Mouse (Mus musculus) testis, adult 2 months (tissue): ENCODE results near the gene Ankmy2. TPM values are rescaled to one million over a fixed set of nuclear protein-coding genes. Genes with fewer than 3 reads are reported as not detected.

ENCODE experiments used
- H3K27ac ChIP-seq: fragments of 200-500 bp; 2 replicates; pipeline ENCODE4 v1.5.1; 2012; ENCODE audit warnings: low read depth, low read length; ENCODE audit not compliant: control insufficient read depth, insufficient read depth
- H3K27me3 ChIP-seq: fragments of 200-500 bp; 2 replicates; pipeline ENCODE4 v1.6.1; 2012; ENCODE audit warnings: mild to moderate bottlenecking, low read length, moderate library complexity; ENCODE audit not compliant: control insufficient read depth, insufficient read depth
- H3K36me3 ChIP-seq: fragments of 200-500 bp; 2 replicates; pipeline ENCODE4 v1.6.1; 2012; ENCODE audit warnings: mild to moderate bottlenecking, low read length; ENCODE audit not compliant: control insufficient read depth, insufficient read depth
- H3K4me1 ChIP-seq: fragments of 200-500 bp; 2 replicates; pipeline ENCODE4 v1.6.1; 2012; ENCODE audit warnings: low read length; ENCODE audit not compliant: control insufficient read depth, insufficient read depth
- H3K4me3 ChIP-seq: fragments of 200-500 bp; 2 replicates; pipeline ENCODE4 v1.5.1; 2012; ENCODE audit warnings: low read depth, mild to moderate bottlenecking, low read length, moderate library complexity, mixed read lengths; ENCODE audit not compliant: control insufficient read depth
- CTCF ChIP-seq: fragments of 200-500 bp; IDR thresholded peaks from 2 replicates; pipeline ENCODE4 v1.5.1; 2012; ENCODE audit warnings: low read depth, mild to moderate bottlenecking, inconsistent platforms, low read length, moderate library complexity; ENCODE audit not compliant: control insufficient read depth, insufficient read depth, insufficient replicate concordance
- POLR2A ChIP-seq: fragments of 200-500 bp; IDR thresholded peaks from 2 replicates; pipeline ENCODE4 v1.6.1; 2012; ENCODE audit warnings: low read depth, mild to moderate bottlenecking, inconsistent platforms, low read length, moderate library complexity; ENCODE audit not compliant: control insufficient read depth
- polyA plus RNA-seq: library from polyadenylated mRNA; depleted of rRNA; stranded (reverse); fragments of >200 nt; gene quantifications from 2 replicates; pipeline ENCODE4 v1.2.3, GENCODE M21; 2012; rRNA removed

Ankmy2 gene
- 1.3 and 1.4 TPM in 2 replicates for polyA plus RNA-seq

DNA sequence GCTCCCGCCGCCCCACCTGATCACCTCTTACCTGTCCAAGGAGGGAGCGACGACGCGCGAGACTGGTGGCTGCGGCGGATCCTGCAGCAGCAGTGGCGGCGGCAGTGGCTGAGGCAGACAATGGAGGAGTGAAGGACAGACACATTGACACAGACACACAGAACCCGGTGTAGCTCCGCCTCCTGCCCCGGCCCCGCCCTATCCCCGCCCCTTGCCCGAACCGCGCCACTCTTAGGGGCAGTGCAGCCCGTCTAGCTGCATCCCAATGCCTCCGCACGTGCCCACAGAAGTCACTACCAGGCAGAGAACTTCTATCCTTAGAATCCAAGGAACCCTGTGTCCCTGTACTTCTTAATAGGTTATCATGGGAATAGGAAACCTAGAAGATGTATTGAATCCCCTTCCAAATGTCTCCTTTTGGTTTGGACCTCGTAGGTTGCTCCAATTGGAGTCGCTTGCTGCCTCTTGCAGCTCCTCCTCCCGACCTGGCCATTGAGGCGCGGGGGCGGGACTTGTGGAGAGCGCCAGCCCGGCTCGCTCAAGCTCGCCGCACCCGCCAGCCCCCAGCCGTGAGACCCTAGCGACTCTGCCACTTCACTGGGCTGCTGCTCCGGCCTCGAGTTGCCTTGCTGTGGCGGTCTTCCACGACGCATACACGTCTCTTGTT is at the start of gene Ankmy2:
Gene Ankmy2, plus strand, starts transcription at position 478 of the 667 bp plus-strand sequence.
- Histone ChIP-seq H3K27ac (peak within 1 kb of the TSS; percentile 83), H3K36me3 (no peaks in the 10 kb centered on the region), H3K27me3 (no peaks in the 10 kb centered on the region), H3K4me1 (peaks cover 15% of the 10 kb centered on the region), H3K4me3 (peak within 1 kb of the TSS; percentile 73)
- TF ChIP-seq CTCF: no peak
- peak; percentile 79; the same call in 1 of the 2 replicates for TF ChIP-seq POLR2A

DNA sequence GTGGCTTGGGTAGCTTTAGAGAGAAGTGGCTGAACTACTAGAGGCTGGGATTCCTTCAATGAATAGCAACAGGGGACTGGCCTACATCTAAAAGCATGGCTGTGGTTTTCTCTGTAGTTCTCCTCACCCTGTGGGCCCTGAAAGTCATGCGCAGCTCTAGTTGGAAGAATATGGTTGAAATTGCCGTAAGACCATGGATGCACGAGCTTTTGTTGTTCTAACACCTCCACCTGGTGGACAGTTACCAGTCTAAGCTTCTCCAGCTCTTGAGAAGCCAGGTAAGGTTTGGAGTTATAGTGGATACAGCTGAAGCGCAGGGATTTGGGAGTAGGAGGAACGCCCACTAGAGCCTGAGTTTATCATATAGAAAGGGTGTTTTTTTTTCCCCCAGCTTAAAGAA is 48.5 kb upstream of the Ankmy2 start:
- H3K4me1 ChIP-seq: no peaks in the 10 kb centered on the region
- no peaks in the 10 kb centered on the region for H3K27me3 ChIP-seq
- H3K36me3 ChIP-seq: no peaks in the 10 kb centered on the region
- H3K27ac ChIP-seq: no peak overlapping the region
- no peak overlapping the region for H3K4me3 ChIP-seq
- no peak for TF ChIP-seq CTCF
- TF ChIP-seq POLR2A: no peak

DNA sequence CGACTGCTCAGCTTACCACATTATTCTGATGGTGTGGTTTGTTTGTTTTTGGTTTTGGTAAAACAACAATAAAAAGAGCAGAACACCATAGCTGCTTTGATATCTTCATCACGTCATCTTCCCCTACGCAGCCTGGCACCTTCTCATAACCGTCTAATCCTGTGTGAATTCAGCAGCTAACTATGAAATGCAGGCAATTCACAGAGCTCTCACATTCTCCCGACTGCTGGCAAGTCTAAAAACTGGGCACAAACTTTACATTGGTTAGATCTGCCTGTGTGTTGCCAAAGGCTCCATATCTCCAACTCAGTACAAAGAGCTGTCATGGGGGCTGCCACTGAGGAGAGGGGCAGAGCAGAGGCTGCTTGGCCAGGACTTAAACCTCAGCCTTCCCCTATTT is 46.5 kb upstream of the Ankmy2 start:
- no peak for TF ChIP-seq POLR2A
- no peak for TF ChIP-seq CTCF
- Histone ChIP-seq H3K27me3 (no peaks in the 10 kb centered on the region), H3K4me1 (no peaks in the 10 kb centered on the region), H3K36me3 (no peaks in the 10 kb centered on the region), H3K4me3 (no peak overlapping the region), H3K27ac (no peak overlapping the region)

DNA sequence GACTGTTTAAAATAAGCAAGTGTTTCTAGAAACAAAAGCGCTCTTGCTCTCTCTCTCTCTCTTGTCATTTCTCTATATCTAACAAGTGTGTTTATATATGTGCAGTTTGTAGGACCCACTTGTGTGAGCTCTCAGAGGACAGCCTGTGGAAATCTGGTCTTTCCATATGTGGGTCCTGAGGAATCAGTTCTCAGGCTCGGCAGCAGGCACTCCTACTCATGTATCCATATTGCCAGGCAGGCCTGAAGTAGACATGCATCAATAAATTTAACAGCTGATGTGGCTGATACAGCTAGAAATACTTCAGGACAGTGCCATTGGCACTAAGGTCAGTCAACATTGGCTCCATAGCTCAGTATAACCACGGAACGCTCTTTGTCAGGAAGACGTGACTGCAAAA is 45.8 kb upstream of the Ankmy2 start:
- no peak for TF ChIP-seq POLR2A
- no peak for TF ChIP-seq CTCF
- Histone ChIP-seq H3K4me1 (no peaks in the 10 kb centered on the region), H3K36me3 (no peaks in the 10 kb centered on the region)

DNA sequence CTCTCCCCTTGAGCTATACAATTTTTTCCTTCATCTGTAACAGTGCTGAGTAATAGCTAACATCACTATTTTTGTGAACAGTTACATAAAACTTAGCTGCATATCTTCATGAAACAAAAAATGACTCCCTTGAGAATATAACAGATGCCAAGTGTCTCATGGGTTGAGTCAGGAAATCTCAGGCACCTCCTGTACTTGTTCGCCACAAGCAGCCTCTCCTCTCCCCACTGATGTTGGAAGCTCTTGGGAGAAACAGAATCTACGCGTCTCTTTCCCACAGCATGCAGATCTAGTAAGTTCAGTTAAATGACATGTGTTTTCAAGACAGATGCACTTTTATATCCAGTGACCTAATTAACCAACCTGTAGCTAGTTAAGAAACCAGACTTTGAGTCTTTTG is 44.8 kb upstream of the Ankmy2 start:
- TF ChIP-seq POLR2A (no peak), CTCF (no peak)
- Histone ChIP-seq H3K4me1 (no peaks in the 10 kb centered on the region), H3K36me3 (no peaks in the 10 kb centered on the region), H3K27ac (no peak overlapping the region), H3K4me3 (no peak overlapping the region), H3K27me3 (no peaks in the 10 kb centered on the region)

More for the DNA sequence above, 45.8 kb upstream of the Ankmy2 start:
- H3K27ac ChIP-seq: no peak overlapping the region
- H3K4me3 ChIP-seq: no peak overlapping the region
- no peaks in the 10 kb centered on the region for H3K27me3 ChIP-seq

DNA sequence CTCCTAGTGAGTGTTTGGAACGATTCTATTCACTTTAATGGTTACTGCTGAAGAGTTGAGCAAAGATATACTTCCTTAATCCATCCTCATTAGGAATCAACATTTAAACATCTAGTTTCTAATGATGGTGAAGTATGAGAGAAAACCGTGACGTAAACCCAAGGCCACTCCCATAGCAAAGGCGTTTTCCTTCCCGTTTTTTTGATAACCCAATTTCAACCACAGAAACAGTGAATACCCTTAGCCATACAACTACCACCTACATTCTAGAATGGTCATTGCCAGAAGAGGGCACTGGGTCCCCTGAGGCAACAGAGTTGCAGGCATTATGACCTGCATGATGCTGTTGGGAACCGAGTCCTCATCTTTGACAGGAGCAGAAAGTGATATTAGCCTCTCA is 39.8 kb upstream of the Ankmy2 start:
- no peaks in the 10 kb centered on the region for H3K36me3 ChIP-seq
- H3K27ac ChIP-seq: no peak overlapping the region
- no peaks in the 10 kb centered on the region for H3K27me3 ChIP-seq
- H3K4me1 ChIP-seq: no peaks in the 10 kb centered on the region
- no peak overlapping the region for H3K4me3 ChIP-seq
- TF ChIP-seq CTCF (no peak), POLR2A (no peak)

DNA sequence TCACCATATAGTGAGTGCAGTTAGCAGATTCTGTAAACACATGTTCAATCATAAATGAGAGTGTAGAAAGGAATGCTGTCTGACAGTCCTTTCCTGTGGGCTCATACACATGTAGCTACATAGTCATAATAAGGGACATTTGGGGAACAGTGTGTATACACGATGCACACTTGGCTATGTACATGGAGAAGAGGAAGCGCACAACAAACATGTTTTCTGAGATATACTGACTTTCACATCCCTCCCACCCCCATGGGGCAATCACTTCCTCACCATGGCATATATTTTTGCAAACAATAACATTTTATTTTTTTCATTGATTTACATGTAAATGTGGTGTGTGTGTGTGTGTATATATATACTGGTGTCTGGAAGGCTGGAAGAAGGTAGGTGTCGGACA is 37.7 kb upstream of the Ankmy2 start:
- H3K4me1 ChIP-seq: no peaks in the 10 kb centered on the region
- H3K36me3 ChIP-seq: no peaks in the 10 kb centered on the region

More for the DNA sequence above, 37.7 kb upstream of the Ankmy2 start:
- Histone ChIP-seq H3K4me3 (no peak overlapping the region), H3K27me3 (no peaks in the 10 kb centered on the region), H3K27ac (no peak overlapping the region)
- TF ChIP-seq POLR2A: no peak
- no peak for TF ChIP-seq CTCF
